Mouse (Mus musculus) natural killer cell, adult 2 months (primary cell): Measurements from ENCODE around the gene Tceanc2.

Experiments
- DNase-seq, 2 experiments: peaks; one replicate each; pipeline ENCODE4 v3.0.0; 2022; ENCODE audit warnings: low spot score in 2 of 2

The Tceanc2 gene

DNA sequence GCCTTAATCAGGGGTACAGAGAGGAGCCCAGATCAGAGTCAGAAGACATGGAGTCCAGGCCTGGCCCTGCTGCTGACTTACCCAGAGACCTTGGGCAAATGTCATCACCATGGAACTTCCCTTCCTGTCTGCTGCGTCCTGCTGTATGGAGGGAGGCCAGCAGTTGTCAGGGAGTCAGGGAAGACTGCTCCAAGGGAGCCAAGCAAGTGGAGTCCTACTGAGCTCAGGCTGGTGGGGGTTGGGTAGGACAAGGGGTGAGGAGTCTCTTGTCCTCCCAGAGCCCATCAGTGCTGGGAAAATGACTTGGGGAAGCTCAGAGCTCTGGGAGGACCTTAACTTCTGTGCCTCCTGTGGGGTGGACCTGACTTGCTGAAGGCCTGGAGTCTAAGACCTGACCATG, 94.6 kb downstream of the Tceanc2 start:
- no peak for DNase-seq
